Comparison of ENCODE assay signal across 26 mouse cellular contexts in genomic region chr11:109327952-109328351, GRCm38 (mm10). TPM values are rescaled to one million over a fixed set of nuclear protein-coding genes. Genes with fewer than 3 reads are reported as not detected.
A peak's percentile ranks its signal among the peaks of the same experiment; 100 is the strongest.
DNase-seq lines count a peak whose midpoint lies in the region; ATAC-seq lines count a peak whose summit lies in the region.
"Had no signal": no experiment of that assay in that cellular context is flagged by ENCODE, and none has a peak within 500 bp of the region (broad histone marks: within the 10 kb centered on the region; RNA-seq: fewer than 3 reads in every experiment).

No protein-coding gene starts in this region.

- no peak overlapping the region for H3K9ac ChIP-seq in neural tube, embryonic 15.5 days (replicated peaks)
- H3K9ac ChIP-seq: forebrain, postnatal 0 days; heart, embryonic 12.5 days; heart, embryonic 15.5 days; hindbrain, embryonic 13.5 days; intestine, embryonic 15.5 days had no signal

- no peak for ATAC-seq in neural tube, embryonic 15.5 days (ENCODE audit: low FRiP score)
- ATAC-seq: forebrain, embryonic 14.5 days; forebrain, postnatal 0 days; hindbrain, embryonic 16.5 days; intestine, embryonic 15.5 days; Patski had no signal

- peak overlapping the region; percentile 33 for H3K27ac ChIP-seq in neural tube, embryonic 15.5 days (replicated peaks)
- H3K27ac ChIP-seq: gastrocnemius, adult 2 months; heart, embryonic 15.5 days; hindbrain, embryonic 10.5 days; intestine, embryonic 15.5 days had no signal

- H3K4me3 ChIP-seq in neural tube, embryonic 15.5 days (replicated peaks): no peak overlapping the region
- H3K4me3 ChIP-seq: gastrocnemius, adult 2 months; heart, embryonic 12.5 days; heart, embryonic 15.5 days; hindbrain, embryonic 10.5 days; hindbrain, embryonic 13.5 days; intestine, embryonic 15.5 days had no signal

- peaks cover 29% of the 10 kb centered on the region for H3K4me1 ChIP-seq in neural tube, embryonic 15.5 days
- H3K4me1 ChIP-seq: intestine, embryonic 15.5 days had no signal

- H3K4me2 ChIP-seq in neural tube, embryonic 15.5 days: no peak overlapping the region
- H3K4me2 ChIP-seq: heart, embryonic 12.5 days; heart, embryonic 15.5 days; hindbrain, embryonic 13.5 days; intestine, embryonic 15.5 days had no signal

- no peaks in the 10 kb centered on the region for H3K36me3 ChIP-seq in neural tube, embryonic 15.5 days
- H3K36me3 ChIP-seq: G1E; heart, embryonic 12.5 days; heart, embryonic 15.5 days; hindbrain, embryonic 10.5 days; hindbrain, embryonic 13.5 days; intestine, embryonic 15.5 days had no signal

- 81% methylated on average over 10 of the region's 10 CpGs for WGBS in neural tube, embryonic 15.5 days

- H3K27me3 ChIP-seq in neural tube, embryonic 15.5 days (replicated peaks): no peaks in the 10 kb centered on the region
- H3K27me3 ChIP-seq: heart, embryonic 12.5 days; heart, embryonic 15.5 days; hindbrain, embryonic 13.5 days; intestine, embryonic 15.5 days; Patski had no signal

- peak; percentile 66 for DNase-seq in adrenal gland, adult 2 months
- DNase-seq in adrenal gland, postnatal 4 days (ENCODE audit: low spot score in 2 of 2): no peak
- peak; percentile 17 for DNase-seq in cerebellum, adult 9-10 months
- no peak for DNase-seq in cerebellum, postnatal 25 days
- DNase-seq in T-cell, adult 2 months (ENCODE audit: low spot score): peak; percentile 24
- no peak for DNase-seq in right cerebral cortex, postnatal 25 days
- DNase-seq: B cell, adult 2 months; cerebellum, adult 11 months; cerebellum, adult 2 months; forebrain, postnatal 0 days; gastrocnemius, adult 2 months; gastrocnemius, postnatal 25 days; heart, adult 18-20 months; heart, postnatal 10 days; heart, postnatal 36 days; kidney, adult 11 months had no signal

- no peaks in the 10 kb centered on the region for H3K9me3 ChIP-seq in neural tube, embryonic 15.5 days (replicated peaks)
- H3K9me3 ChIP-seq: G1E; heart, embryonic 12.5 days; heart, embryonic 15.5 days; hindbrain, embryonic 10.5 days; hindbrain, embryonic 13.5 days; intestine, embryonic 15.5 days had no signal

RNA-seq across cellular contexts. Expression of gene Rgs9, which starts 30.0 kb away (rescaled TPM):
- 1 to 10 TPM; 4.3 to 6.0 TPM for total RNA-seq in adrenal gland, adult 2 months (2021)
- polyA plus RNA-seq in adrenal gland, adult 2 months (2012; rRNA removed): 2.5 and 2.8 TPM in 2 replicates
- total RNA-seq in adrenal gland, postnatal 4 days (2021): 10 to 100 TPM; 10.8 to 11.3 TPM
- 12.3 and 12.6 TPM in 2 replicates for polyA plus RNA-seq in neural tube, embryonic 15.5 days (2015; fragmentation: Nextera tagmentation; extraction: Ambion mirVana)
- polyA plus RNA-seq: G1E had no signal

RNA-seq across cellular contexts. Expression of gene Gna13, which starts 34.7 kb away (rescaled TPM):
- total RNA-seq in adrenal gland, adult 2 months (2021): 10 to 100 TPM; 59.8 to 61.8 TPM
- polyA plus RNA-seq in adrenal gland, adult 2 months (2012; rRNA removed): 21.7 and 23.2 TPM in 2 replicates
- 10 to 100 TPM; 75.1 to 78.2 TPM for total RNA-seq in adrenal gland, postnatal 4 days (2021)
- polyA plus RNA-seq in neural tube, embryonic 15.5 days (2015; fragmentation: Nextera tagmentation; extraction: Ambion mirVana): 16.8 and 20.2 TPM in 2 replicates

Comparison
In these comparisons a context has a peak if more than half of its experiments do, and no peak if none do; other contexts are left out.
1. DNase-seq: peak in adrenal gland, adult 2 months (single experiment), cerebellum, adult 9-10 months (single experiment) and T-cell, adult 2 months (single experiment); none in adrenal gland, postnatal 4 days (0 of 2), cerebellum, postnatal 25 days (0 of 2) and right cerebral cortex, postnatal 25 days (single experiment).